Mouse (Mus musculus): ENCODE measurements around the gene Tbc1d13. TPM values are rescaled to one million over a fixed set of nuclear protein-coding genes. Genes with fewer than 3 reads are reported as not detected.
A peak's percentile ranks its signal among the peaks of the same experiment; 100 is the strongest.

Gene Tbc1d13
- polyA plus RNA-seq, 2 experiments, result 10.7 to 49.9 TPM

DNA sequence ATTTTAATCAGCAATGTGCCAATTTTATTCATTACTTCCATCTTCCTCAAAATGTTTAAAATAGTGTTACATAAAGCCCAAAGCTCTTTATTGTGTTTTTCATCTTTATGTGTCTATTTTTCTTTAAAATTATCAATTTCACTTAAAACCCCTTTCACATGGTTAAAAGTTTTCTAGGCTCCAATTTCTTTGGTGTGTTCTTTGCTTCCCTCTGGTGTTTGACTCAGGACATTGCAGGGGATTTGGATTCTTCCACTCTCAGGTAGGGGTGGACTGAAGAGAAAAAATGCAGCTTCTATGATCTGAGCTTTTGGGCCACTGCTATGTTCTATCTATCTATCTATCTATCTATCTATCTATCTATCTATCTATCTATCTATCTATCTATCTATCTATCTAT lies 28.3 kb downstream of the Tbc1d13 start:
- ATAC-seq (ENCODE audit: low FRiP score, low read depth) (no peak), DNase-seq (ENCODE audit: low spot score) (peak; percentile 70)
- no peaks in the 10 kb centered on the region for H3K27me3 ChIP-seq (ENCODE audit: control insufficient read depth, insufficient read depth, low read length)
- H3K9ac ChIP-seq (ENCODE audit: low read depth, low read length, severe bottlenecking), result no peak overlapping the region
- no peak for TF ChIP-seq POLR2A (IDR thresholded peaks at IDR 0.05; ENCODE audit: borderline replicate concordance, extremely low read depth, insufficient read depth, insufficient read length)
- H3K9me3 ChIP-seq (ENCODE audit: control insufficient read depth, low read length), result peaks cover 12% of the 10 kb centered on the region; the same call in 1 of the 2 replicates
- no peak overlapping the region for H3K4me2 ChIP-seq (replicated peaks; ENCODE audit: low read depth, low read length, severe bottlenecking)
- H3K27ac ChIP-seq (replicated peaks; ENCODE audit: low read depth, low read length), result no peak overlapping the region
- no peak overlapping the region for H3K4me3 ChIP-seq (replicated peaks; ENCODE audit: low read length)
- H3K36me3 ChIP-seq (ENCODE audit: control insufficient read depth, insufficient read depth, low read length), result no peaks in the 10 kb centered on the region
- H3K4me1 ChIP-seq (ENCODE audit: control insufficient read depth, insufficient read depth, low read length), result no peaks in the 10 kb centered on the region

DNA sequence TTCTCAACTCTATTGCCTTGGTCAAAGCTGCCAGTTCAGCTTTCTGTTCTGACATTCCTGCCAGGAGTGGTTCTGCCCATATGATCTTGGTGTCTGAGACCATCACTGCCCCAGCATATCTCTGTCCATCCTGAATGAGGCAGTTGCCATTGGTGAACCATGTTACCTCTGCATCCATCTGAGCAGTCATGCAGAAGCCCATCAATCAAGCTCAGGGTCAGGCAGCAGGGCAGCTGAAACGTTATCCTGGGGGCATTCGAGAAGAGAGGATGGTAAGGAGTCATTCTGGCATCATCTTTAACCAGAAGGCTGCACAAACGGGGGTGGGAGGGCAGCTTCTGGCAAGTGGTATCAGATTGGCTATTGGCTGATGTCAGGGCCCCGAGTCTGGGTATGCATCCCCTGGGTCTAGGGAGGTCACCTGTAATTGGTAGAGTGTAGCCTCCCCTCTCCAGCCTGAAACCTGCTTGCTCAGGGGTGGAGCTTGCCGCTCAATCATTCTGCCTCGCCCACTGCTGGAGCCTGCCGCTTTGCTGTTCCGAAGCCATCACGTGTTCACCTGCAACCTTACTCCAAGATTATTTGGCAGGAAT lies 30.9 kb downstream of the Tbc1d13 start:
- Histone ChIP-seq H3K36me3 (ENCODE audit: control insufficient read depth, insufficient read depth, low read length) (no peaks in the 10 kb centered on the region), H3K9ac (ENCODE audit: low read depth, low read length, severe bottlenecking) (no peak overlapping the region), H3K4me1 (ENCODE audit: control insufficient read depth, insufficient read depth, low read length) (no peaks in the 10 kb centered on the region), H3K27me3 (ENCODE audit: control insufficient read depth, insufficient read depth, low read length) (no peaks in the 10 kb centered on the region), H3K4me3 (replicated peaks; ENCODE audit: low read length) (no peak overlapping the region), H3K4me2 (replicated peaks; ENCODE audit: low read depth, low read length, severe bottlenecking) (no peak overlapping the region), H3K27ac (replicated peaks; ENCODE audit: low read depth, low read length) (no peak overlapping the region), H3K9me3 (ENCODE audit: control insufficient read depth, low read length) (peaks cover 14% of the 10 kb centered on the region; the same call in 1 of the 2 replicates)
- WGBS, result 45% methylated on average over 9 of the region's 9 CpGs
- DNase-seq (ENCODE audit: low spot score), result no peak
- TF ChIP-seq POLR2A (IDR thresholded peaks at IDR 0.05; ENCODE audit: borderline replicate concordance, extremely low read depth, insufficient read depth, insufficient read length), result no peak
- no peak for ATAC-seq (ENCODE audit: low FRiP score, low read depth)

DNA sequence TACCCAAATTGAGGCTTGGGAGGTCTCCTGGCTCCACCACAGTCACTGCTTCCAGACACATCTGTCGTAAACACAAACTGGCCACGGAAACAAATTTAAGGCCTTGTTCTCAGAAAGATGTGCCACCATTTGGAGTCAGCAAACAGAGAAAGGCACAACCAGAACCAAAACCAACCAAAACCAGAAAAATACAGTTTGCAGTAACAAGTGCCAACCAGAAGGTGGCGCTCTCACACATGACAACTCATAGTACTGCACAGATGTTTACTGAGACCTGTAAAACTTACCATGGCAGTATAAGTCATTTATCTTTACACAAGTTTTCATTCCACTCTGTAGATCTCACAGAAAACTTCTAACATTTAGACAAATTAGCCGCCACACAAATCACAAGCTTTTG lies 33.1 kb downstream of the Tbc1d13 start:
- Histone ChIP-seq H3K4me3 (replicated peaks; ENCODE audit: low read length) (no peak overlapping the region), H3K9ac (ENCODE audit: low read depth, low read length, severe bottlenecking) (no peak overlapping the region), H3K4me1 (ENCODE audit: control insufficient read depth, insufficient read depth, low read length) (no peaks in the 10 kb centered on the region), H3K4me2 (replicated peaks; ENCODE audit: low read depth, low read length, severe bottlenecking) (no peak overlapping the region), H3K36me3 (ENCODE audit: control insufficient read depth, insufficient read depth, low read length) (no peaks in the 10 kb centered on the region), H3K27ac (replicated peaks; ENCODE audit: low read depth, low read length) (no peak overlapping the region), H3K27me3 (ENCODE audit: control insufficient read depth, insufficient read depth, low read length) (no peaks in the 10 kb centered on the region), H3K9me3 (ENCODE audit: control insufficient read depth, low read length) (peaks cover 14% of the 10 kb centered on the region; the same call in 1 of the 2 replicates)
- ATAC-seq (ENCODE audit: low FRiP score, low read depth), result no peak
- DNase-seq (ENCODE audit: low spot score), result no peak
- 58% methylated on average over 4 of the region's 4 CpGs for WGBS
- no peak for TF ChIP-seq POLR2A (IDR thresholded peaks at IDR 0.05; ENCODE audit: borderline replicate concordance, extremely low read depth, insufficient read depth, insufficient read length)

DNA sequence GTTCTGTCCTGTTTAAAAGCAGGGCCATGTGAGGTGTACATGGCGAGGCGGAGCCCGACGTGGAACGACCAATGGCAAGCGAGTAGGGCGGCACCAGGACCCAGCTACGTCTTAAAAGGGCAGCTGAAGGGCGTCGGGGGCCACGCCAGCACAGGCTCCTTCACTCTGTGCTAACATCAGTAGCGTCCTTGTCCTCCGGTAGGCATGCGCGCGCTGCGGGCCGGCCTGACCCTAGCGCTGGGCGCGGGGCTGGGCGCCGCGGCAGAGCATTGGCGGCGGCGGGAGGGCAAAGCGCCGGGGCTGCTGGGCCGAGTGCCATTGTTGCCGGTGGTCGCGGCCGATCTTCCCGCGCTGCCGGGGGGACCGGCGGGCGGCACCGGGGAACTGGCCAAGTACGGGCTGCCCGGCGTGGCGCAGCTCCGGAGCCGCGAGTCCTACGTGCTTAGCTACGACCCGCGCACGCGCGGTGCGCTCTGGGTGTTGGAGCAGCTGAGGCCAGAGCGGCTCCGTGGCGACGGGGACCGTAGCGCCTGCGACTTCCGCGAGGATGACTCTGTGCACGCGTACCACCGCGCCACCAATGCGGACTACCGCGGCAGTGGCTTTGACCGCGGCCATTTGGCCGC lies 37.9 kb downstream of the Tbc1d13 start, which contains the start of gene Endog:
Endog (plus strand) TSS at position 123 of the 626 bp plus-strand sequence.
- Histone ChIP-seq H3K4me3 (replicated peaks; ENCODE audit: low read length) (peak within 1 kb of the TSS; percentile 61), H3K27ac (replicated peaks; ENCODE audit: low read depth, low read length) (peak within 1 kb of the TSS; percentile 64), H3K4me2 (replicated peaks; ENCODE audit: low read depth, low read length, severe bottlenecking) (peak within 1 kb of the TSS; percentile 94), H3K9ac (ENCODE audit: low read depth, low read length, severe bottlenecking) (peak within 1 kb of the TSS; percentile 67), H3K4me1 (ENCODE audit: control insufficient read depth, insufficient read depth, low read length) (no peaks in the 10 kb centered on the region), H3K27me3 (ENCODE audit: control insufficient read depth, insufficient read depth, low read length) (no peaks in the 10 kb centered on the region), H3K36me3 (ENCODE audit: control insufficient read depth, insufficient read depth, low read length) (peaks cover 39% of the 10 kb centered on the region), H3K9me3 (ENCODE audit: control insufficient read depth, low read length) (peaks cover 6% of the 10 kb centered on the region; the same call in 1 of the 2 replicates)
- ATAC-seq (ENCODE audit: low FRiP score, low read depth) (peak; percentile 93), DNase-seq (ENCODE audit: low spot score) (peak; percentile 85)
- WGBS, result 2% methylated on average over 64 of the region's 75 CpGs
- TF ChIP-seq POLR2A (IDR thresholded peaks at IDR 0.05; ENCODE audit: borderline replicate concordance, extremely low read depth, insufficient read depth, insufficient read length), result 0 out of 2 replicates have a peak, but pooled peaks have one; percentile 66

DNA sequence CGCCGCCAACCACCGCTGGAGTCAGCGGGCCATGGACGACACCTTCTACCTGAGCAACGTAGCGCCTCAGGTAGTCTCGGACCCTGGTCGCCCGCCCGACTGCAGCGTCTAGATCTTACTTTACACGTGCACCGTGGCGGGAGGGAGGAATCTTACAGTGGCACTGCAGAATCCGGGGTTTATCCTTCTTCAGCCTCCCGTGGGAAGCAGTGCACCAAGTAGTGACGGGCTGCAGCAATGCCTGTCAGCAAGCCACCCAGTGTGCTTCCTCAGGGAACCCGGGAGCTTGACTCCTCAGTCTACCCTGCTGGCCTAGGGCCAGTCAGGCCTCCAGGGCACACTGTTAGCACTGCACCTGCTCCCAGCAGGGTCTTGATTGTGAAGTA lies 38.4 kb downstream of the Tbc1d13 start:
- ATAC-seq (ENCODE audit: low FRiP score, low read depth), result no peak
- Histone ChIP-seq H3K9me3 (ENCODE audit: control insufficient read depth, low read length) (0 out of 2 replicates have a peak, but pooled peaks cover under 1% of the 10 kb centered on the region), H3K27ac (replicated peaks; ENCODE audit: low read depth, low read length) (peak overlapping the region; percentile 64; the same call in 1 of the 2 replicates), H3K9ac (ENCODE audit: low read depth, low read length, severe bottlenecking) (peak overlapping the region; percentile 67), H3K4me1 (ENCODE audit: control insufficient read depth, insufficient read depth, low read length) (peaks cover under 1% of the 10 kb centered on the region; the same call in 1 of the 2 replicates), H3K4me2 (replicated peaks; ENCODE audit: low read depth, low read length, severe bottlenecking) (peak overlapping the region; percentile 94), H3K4me3 (replicated peaks; ENCODE audit: low read length) (peak overlapping the region; percentile 61), H3K36me3 (ENCODE audit: control insufficient read depth, insufficient read depth, low read length) (peaks cover 41% of the 10 kb centered on the region), H3K27me3 (ENCODE audit: control insufficient read depth, insufficient read depth, low read length) (no peaks in the 10 kb centered on the region)
- TF ChIP-seq POLR2A (IDR thresholded peaks at IDR 0.05; ENCODE audit: borderline replicate concordance, extremely low read depth, insufficient read depth, insufficient read length), result no peak
- DNase-seq (ENCODE audit: low spot score), result no peak
- WGBS, result 2% methylated on average over 18 of the region's 19 CpGs

All from limb, embryonic 14.5 days (tissue).